Mouse (Mus musculus) cerebellum, adult (tissue): ENCODE measurements around the gene Hspg2.

Experiments used
- ATAC-seq: cut with Nextera tagmentation; 2 replicates; pipeline ENCODE4 v1.9.2; 2017; ENCODE audit warnings: mild to moderate bottlenecking, moderate library complexity, mixed read lengths; ENCODE audit not compliant: insufficient number of reproducible peaks, low FRiP score, low TSS enrichment

Hspg2 gene

GRCm38 (mm10) chr4:137460676-137461075 lies 7.9 kb upstream of the Hspg2 start:
- no peak for ATAC-seq

GRCm38 (mm10) chr4:137461217-137461616 lies 7.4 kb upstream of the Hspg2 start:
- ATAC-seq = no peak

- no peak for ATAC-seq
Observed at GRCm38 (mm10) chr4:137461981-137462690, 6.4 kb upstream of the Hspg2 start.

- no peak for ATAC-seq
Observed at GRCm38 (mm10) chr4:137465125-137465787, 3.3 kb upstream of the Hspg2 start.

- no peak for ATAC-seq
Observed at GRCm38 (mm10) chr4:137466991-137467390, 1.6 kb upstream of the Hspg2 start.

- no peak for ATAC-seq
Observed at GRCm38 (mm10) chr4:137467525-137467924, 1.0 kb upstream of the Hspg2 start.

GRCm38 (mm10) chr4:137469081-137469844 lies 694 bp downstream of the Hspg2 start:
- ATAC-seq = no peak

GRCm38 (mm10) chr4:137469845-137470692 lies 1.5 kb downstream of the Hspg2 start:
- no peak for ATAC-seq

- ATAC-seq = no peak
Observed at GRCm38 (mm10) chr4:137470701-137471317, 2.2 kb downstream of the Hspg2 start.

- no peak for ATAC-seq
Observed at GRCm38 (mm10) chr4:137471326-137471725, 2.8 kb downstream of the Hspg2 start.

- ATAC-seq = no peak
Observed at GRCm38 (mm10) chr4:137473240-137473639, 4.7 kb downstream of the Hspg2 start.

- no peak for ATAC-seq
Observed at GRCm38 (mm10) chr4:137473701-137474388, 5.3 kb downstream of the Hspg2 start.

- no peak for ATAC-seq
Observed at GRCm38 (mm10) chr4:137474694-137475093, 6.1 kb downstream of the Hspg2 start.

GRCm38 (mm10) chr4:137475271-137476050 lies 6.9 kb downstream of the Hspg2 start:
- no peak for ATAC-seq

- no peak for ATAC-seq
Observed at GRCm38 (mm10) chr4:137476065-137476760, 7.6 kb downstream of the Hspg2 start.

- no peak for ATAC-seq
Observed at GRCm38 (mm10) chr4:137476761-137477237, 8.2 kb downstream of the Hspg2 start.

- no peak for ATAC-seq
Observed at GRCm38 (mm10) chr4:137477611-137478010, 9.0 kb downstream of the Hspg2 start.

GRCm38 (mm10) chr4:137478306-137478705 lies 9.7 kb downstream of the Hspg2 start:
- ATAC-seq = no peak
